Mouse (Mus musculus) CD4-positive, CD25-positive, alpha-beta regulatory T cell (primary cell): ENCODE data around the gene Arfgef3. TPM values are rescaled to one million over a fixed set of nuclear protein-coding genes. Genes with fewer than 3 reads are reported as not detected.

Experiments
- polyA plus RNA-seq: library from polyadenylated mRNA; unstranded; fragments of 100-300 nt; shearing (Covaris generic); gene quantifications from one replicate; pipeline ENCODE4 v1.2.1, GENCODE M21; 2017

Arfgef3 gene
- 0.32 TPM for polyA plus RNA-seq

GRCm38 (mm10) chr10:18743286-18744142 lies at the start of gene Arfgef3:
Gene Arfgef3, minus strand, starts transcription at chr10:18743949.

DNA sequence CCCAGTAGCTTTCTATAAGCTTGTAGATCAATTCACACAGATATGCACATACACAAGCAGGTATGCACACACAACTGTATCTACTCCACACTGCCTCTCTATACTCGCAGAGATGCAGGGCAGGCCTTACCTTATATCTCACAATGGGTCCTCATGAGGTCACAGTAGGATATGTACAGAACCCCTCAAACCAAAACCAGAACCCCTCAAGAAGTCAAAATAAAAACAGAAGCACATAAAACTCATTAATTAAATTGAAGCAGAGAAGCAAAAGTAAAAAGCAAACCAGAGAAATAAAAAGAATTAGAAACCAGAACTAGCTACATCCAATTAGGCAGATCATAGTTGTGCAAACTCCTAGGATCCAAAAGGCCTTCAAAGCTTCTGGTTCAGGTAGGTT lies 42.9 kb upstream of the Arfgef3 start, which contains the start of gene Gm4922:
Gene Gm4922, minus strand, starts transcription at position 101 of the 400 bp plus-strand sequence.

DNA sequence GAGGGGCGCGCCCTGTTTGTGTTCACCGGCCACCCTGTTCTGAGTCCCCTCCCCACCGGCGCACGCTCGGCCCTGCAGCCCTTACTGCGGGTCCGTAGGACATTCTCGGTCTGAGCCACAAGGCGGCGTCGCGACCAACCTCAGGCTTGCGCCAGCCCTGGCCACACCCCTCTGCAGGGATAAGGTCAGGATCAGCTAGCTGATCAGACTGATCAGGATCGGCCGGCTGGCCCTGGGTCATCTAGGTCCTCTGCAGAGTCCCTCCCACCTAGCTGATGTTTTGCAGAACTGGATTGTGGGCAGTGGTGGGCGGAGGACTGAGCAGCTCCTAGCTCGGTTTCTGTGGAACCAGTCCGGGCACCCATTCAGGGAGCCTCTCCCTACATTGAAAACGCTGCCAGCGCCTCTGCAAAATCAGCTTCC lies 197.9 kb downstream of the Arfgef3 start, which contains the start of gene Hebp2:
Gene Hebp2, minus strand, starts transcription at position 264 of the 423 bp plus-strand sequence.

Other genes with a start within 250 kb of the Arfgef3 start
- not detected for gene Hebp2, start 197.9 kb downstream of the Arfgef3 start, polyA plus RNA-seq
- gene Gm4922, start 42.8 kb upstream of the Arfgef3 start, polyA plus RNA-seq, result not detected
- 0.48 TPM for gene Perp, start 101.1 kb upstream of the Arfgef3 start, polyA plus RNA-seq